Mouse (Mus musculus) spleen, adult 10 weeks (tissue): Measurements from ENCODE around the gene Palb2. TPM values are rescaled to one million over a fixed set of nuclear protein-coding genes. Genes with fewer than 3 reads are reported as not detected.

Experiments used
- polyA plus RNA-seq: library from polyadenylated mRNA; stranded (reverse); fragments of 350-450 nt; fragmentation: Illumina TruSeq; extraction: RNeasy Lipid Tissue Mini Kit (QIAGEN cat#74804); gene quantifications from one replicate; pipeline ENCODE4 v1.2.3, GENCODE M21; 2015; ENCODE audit warnings: low replicate concordance; ENCODE audit not compliant: insufficient read depth

The Palb2 gene
- polyA plus RNA-seq: 12.9 TPM

DNA sequence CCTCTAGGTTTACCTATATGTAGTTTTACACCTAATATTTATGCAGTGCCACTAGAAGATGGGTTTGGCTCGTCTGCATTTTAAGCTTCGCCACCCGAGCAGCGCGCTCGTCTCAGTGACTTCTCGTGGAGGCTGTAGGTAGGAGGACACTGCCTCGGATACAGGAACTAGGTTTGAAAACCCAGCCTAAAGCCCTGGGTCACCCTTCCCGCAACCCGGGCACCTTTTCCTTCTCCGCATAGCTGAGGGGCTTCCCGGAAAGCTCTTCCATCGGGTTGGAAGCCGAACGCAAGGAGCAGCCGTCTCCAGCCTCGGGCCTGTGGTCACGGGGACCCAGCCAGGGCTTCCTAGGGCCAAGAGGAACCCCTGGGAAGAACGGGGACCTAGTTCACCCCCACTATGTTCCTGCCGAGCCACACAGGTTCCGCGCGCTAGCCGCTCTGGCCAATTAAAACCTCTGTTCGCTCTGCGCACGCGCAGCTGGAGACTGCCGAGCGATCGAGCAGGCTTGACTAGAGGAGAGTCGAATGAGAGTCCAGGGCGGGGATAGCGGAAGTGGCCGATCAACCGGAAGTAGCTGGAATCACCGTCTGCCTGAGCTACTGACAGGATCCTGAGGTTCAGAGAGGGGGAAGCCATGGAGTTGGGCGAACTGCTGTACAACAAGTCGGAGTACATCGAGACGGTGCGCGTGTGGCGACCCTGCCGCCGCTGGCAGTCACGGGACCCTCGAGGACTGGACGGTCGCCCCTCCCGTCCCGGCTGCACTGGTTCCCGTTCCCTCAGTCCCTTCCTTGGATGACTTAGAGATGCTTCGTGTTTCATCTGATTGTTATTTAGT is at the start of gene Palb2, which contains the start of gene Dctn5:
Gene Palb2 (minus strand): TSS at position 489 of the 841 bp plus-strand sequence.
Gene Dctn5 (plus strand): TSS at position 545 of the 841 bp plus-strand sequence.

DNA sequence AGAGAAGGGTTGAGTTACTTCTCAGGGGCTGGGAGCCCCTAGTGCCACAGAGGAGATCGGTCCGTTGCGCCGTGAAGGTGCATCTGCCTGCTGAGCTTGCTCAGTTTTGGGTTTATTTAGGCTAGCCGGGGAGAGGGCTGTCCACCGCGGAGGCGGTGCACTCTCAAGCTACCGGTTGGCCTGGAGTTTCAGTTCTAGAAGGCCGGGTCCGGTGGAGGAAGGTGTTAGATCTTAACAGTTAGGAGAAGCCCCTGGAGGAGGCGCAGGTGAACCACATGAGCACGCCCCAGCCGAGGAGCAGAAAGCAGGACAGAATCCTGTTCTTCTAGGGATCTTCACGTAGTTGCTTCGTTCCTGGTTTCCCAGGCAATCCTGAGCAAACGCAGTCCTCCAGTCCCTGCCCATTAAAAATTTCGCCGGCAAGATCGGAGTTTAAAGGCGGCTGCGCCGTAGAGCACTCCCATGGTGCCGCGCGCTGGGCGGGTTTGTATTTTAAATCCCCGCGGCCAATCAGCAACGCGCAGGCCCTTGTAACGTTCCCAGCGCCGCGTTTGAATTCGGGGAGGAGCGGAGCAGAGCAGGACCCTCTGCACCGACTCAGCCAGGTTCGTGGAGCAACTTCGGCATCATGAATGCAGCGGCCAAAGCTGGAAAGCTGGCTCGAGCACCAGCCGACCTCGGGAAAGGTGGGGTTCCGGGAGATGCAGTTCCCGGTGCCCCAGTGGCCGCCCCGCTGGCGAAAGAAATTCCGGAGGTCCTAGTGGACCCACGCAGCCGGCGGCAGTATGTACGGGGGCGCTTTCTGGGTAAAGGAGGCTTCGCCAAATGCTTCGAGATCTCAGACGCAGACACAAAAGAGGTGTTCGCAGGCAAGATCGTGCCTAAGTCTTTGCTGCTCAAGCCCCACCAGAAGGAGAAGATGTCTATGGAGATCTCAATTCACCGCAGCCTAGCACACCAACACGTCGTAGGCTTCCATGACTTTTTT is 26.4 kb upstream of the Palb2 start, which contains the start of gene Plk1:
Gene Plk1 (plus strand): TSS at position 525 of the 988 bp plus-strand sequence.

DNA sequence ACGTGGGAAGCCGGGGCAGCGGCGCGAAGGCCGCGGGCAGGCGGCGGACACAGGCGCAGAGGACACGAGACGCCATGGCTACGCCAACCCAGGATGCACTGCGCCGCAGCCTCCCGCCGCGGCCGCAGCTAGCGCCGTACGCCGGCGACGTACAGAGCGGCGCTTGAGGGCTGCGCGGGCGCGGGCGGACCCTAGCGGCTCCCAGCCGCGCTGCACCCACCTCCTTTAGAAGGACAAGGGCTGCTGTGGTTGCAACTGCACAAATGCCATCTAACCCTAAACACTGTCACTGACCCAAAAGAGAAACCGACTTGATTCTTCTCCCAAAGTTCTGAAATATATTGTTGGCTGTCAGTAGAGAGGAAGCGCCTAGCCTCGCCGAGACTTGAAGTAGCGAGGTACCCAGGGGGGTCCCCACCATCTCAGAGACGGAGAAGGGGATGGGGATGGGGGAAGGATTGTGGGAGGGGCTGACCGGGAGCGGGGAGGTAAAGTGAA is 31.0 kb downstream of the Palb2 start, which contains the start of gene Ndufab1:
Gene Ndufab1 (minus strand): TSS at position 140 of the 498 bp plus-strand sequence.

DNA sequence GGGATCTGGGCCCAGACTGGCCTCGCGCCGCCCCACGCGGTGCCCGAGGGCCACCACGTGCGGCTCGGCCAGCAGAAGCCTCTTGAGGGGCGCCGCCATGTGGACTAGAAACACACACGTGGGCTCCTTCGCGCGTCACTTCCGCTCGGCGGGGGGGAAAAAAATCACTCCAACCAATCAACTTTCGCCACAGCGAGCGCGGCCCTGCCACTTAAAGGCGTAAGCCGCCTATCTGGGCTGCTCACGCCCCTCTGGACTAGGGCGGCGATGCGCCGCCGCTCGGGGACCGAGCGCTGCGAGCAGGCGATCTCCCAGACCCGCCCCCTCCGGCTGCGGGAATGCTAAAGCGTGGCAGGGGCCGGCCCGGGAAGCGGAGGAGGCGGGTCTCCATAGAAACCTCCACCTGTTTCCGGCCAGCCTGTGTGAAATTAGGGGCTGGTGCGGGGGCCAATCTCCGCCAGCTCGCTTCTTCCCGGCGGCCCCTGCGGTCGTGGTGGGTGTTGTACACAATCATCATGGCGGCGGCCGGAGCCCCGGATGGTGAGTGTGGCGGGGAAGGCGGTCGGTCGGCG is 65.8 kb downstream of the Palb2 start, which contains the start of the genes Ubfd1 and Ears2:
Gene Ubfd1 (plus strand): TSS at position 231 of the 572 bp plus-strand sequence.
Gene Ears2 (minus strand): TSS at position 319 of the 572 bp plus-strand sequence.

Other genes with a start within 250 kb of the Palb2 start
- gene Cog7, start 151.3 kb downstream of the Palb2 start, polyA plus RNA-seq: 8.5 TPM
- 105 TPM for gene Gga2, start 111.8 kb downstream of the Palb2 start, polyA plus RNA-seq
- gene Ubfd1, start 65.8 kb downstream of the Palb2 start, polyA plus RNA-seq: 43.3 TPM
- gene Ears2, start 65.7 kb downstream of the Palb2 start, polyA plus RNA-seq: 8.6 TPM
- gene Ndufab1, start 31.1 kb downstream of the Palb2 start, polyA plus RNA-seq: 174 TPM
- gene Dctn5, start 56 bp upstream of the Palb2 start, polyA plus RNA-seq: 159 TPM
- 6.0 TPM for gene Plk1, start 26.5 kb upstream of the Palb2 start, polyA plus RNA-seq
- gene Ern2, start 53.2 kb upstream of the Palb2 start, polyA plus RNA-seq: not detected
- gene Chp2, start 86.5 kb upstream of the Palb2 start, polyA plus RNA-seq: 3.3 TPM
- gene Prkcb, start 155.8 kb upstream of the Palb2 start, polyA plus RNA-seq: 432 TPM